Mouse (Mus musculus): ENCODE results near the gene Mrps10. TPM values are rescaled to one million over a fixed set of nuclear protein-coding genes. Genes with fewer than 3 reads are reported as not detected.
A peak's percentile ranks its signal among the peaks of the same experiment; 100 is the strongest.

The Mrps10 gene
- polyA plus RNA-seq (2014; fragmentation: Nextera tagmentation; extraction: Ambion mirVana) = 76.0 and 78.8 TPM in 2 replicates

DNA sequence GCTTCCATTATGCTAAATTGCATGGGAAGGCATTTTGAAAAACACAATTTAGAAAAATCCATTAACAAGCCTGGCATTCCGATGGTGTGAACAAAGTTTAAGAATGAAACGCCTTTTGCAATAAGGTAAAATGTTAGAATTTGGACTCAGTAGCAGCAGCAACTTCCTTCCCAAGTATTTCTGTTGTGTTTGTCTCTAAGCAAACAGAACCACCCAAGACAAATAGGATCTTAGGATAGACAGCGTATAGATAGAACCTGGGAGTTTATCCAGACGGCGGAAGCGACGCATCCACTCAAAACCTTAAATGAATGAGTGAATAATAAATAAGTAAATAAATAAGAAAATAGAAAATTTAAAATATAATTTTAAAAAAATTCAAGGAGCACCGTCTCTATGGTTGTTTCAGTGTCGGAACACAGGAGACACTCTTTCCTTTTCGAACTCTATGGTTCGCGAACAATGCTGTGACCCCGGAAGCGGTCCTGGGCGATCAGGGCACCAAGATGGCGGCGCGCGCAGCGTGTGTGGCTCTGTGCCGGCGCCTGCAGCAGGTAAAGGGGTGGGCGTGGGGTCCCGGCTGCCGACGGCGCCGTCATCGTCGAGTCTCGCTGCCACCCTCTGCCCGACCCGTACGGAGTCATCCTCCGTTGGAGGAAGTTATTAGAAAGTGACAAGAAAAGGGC is at the start of gene Mrps10:
Gene Mrps10, plus strand, starts transcription at position 487 of the 686 bp plus-strand sequence.
- WGBS = 4% methylated on average over 35 of the region's 35 CpGs
- ATAC-seq (ENCODE audit: insufficient read depth, low FRiP score, low TSS enrichment) (peak; percentile 90), DNase-seq (ENCODE audit: low spot score) (peak; percentile 89)
- H3K27me3 ChIP-seq (ENCODE audit: control insufficient read depth, insufficient read depth, low read length) = no peaks in the 10 kb centered on the region
- H3K4me1 ChIP-seq (ENCODE audit: control insufficient read depth, insufficient read depth, low read length) = no peaks in the 10 kb centered on the region
- H3K4me3 ChIP-seq (ENCODE audit: low read depth, low read length) = peak within 1 kb of the TSS; percentile 77
- H3K27ac ChIP-seq (ENCODE audit: low read depth, low read length) = peak within 1 kb of the TSS; percentile 63; the same call in 1 of the 2 replicates
- no peaks in the 10 kb centered on the region for H3K9me3 ChIP-seq (ENCODE audit: control insufficient read depth, low read length)
- peak within 1 kb of the TSS; percentile 77 for H3K4me2 ChIP-seq (ENCODE audit: low read depth)
- peaks cover 3% of the 10 kb centered on the region; the same call in 1 of the 2 replicates for H3K36me3 ChIP-seq (ENCODE audit: control insufficient read depth, insufficient read depth, low read length)
- peak within 1 kb of the TSS; percentile 75 for H3K9ac ChIP-seq (ENCODE audit: low read length)

DNA sequence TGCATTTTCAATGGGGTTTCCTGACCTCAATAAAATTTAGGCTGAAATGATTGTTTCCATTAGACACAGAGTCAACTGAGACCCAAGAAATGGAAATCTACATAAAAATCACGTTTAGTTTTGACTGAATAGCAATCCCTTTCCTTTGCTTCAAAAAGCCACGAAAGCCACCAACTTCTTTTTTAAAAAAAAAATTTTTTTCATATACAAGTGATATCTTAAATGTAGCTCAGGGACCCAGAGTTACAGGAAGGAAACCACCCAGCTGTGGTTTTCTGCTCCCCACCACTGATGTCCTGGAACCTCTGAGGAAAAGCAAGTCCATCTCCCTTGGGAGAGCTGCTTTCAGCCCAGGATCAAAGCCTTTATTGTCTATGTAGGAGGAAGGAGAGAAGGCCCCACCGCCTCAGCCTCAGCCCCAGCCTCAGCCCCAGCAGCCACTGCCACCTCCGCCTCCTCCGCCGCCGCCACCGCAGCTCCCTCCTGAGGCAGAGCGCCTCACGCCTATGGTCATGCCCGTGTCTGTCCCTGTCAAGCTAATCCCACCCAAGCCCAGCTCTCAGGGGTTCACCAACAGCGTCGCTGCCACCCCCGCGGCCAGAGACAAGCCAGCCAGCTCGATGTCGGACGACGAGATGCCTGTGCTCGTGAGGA is 49.6 kb upstream of the Mrps10 start:
- DNase-seq (ENCODE audit: low spot score) (no peak), ATAC-seq (ENCODE audit: insufficient read depth, low FRiP score, low TSS enrichment) (no peak)
- Histone ChIP-seq H3K27ac (ENCODE audit: low read depth, low read length) (no peak overlapping the region), H3K36me3 (ENCODE audit: control insufficient read depth, insufficient read depth, low read length) (peaks cover 2% of the 10 kb centered on the region; the same call in 1 of the 2 replicates), H3K9me3 (ENCODE audit: control insufficient read depth, low read length) (no peaks in the 10 kb centered on the region), H3K4me3 (ENCODE audit: low read depth, low read length) (no peak overlapping the region), H3K27me3 (ENCODE audit: control insufficient read depth, insufficient read depth, low read length) (no peaks in the 10 kb centered on the region), H3K4me1 (ENCODE audit: control insufficient read depth, insufficient read depth, low read length) (no peaks in the 10 kb centered on the region), H3K9ac (ENCODE audit: low read length) (no peak overlapping the region), H3K4me2 (ENCODE audit: low read depth) (no peak overlapping the region)
- WGBS = 81% methylated on average over 19 of the region's 20 CpGs

DNA sequence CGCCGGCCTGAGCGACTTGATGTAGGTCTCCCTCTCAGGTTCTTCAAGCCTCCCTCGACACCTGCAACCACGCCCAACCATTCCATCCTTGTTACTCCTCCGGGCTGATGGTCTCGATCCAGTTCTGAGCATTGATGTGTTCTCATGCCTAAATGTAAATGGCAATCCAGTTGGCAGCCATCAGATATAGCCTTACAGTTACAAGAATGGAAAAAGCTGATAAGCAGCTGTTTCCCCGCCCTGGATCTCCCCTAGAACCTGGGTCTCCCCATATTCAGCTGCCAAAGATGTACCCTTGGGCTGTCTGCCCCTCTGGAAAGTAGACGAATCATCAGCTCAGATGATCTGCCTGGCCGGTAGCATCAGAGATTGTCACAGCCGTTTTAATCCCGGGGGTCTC is 48.9 kb upstream of the Mrps10 start:
- Histone ChIP-seq H3K9ac (ENCODE audit: low read length) (no peak overlapping the region), H3K9me3 (ENCODE audit: control insufficient read depth, low read length) (no peaks in the 10 kb centered on the region), H3K4me2 (ENCODE audit: low read depth) (no peak overlapping the region), H3K27ac (ENCODE audit: low read depth, low read length) (no peak overlapping the region), H3K36me3 (ENCODE audit: control insufficient read depth, insufficient read depth, low read length) (peaks cover 2% of the 10 kb centered on the region; the same call in 1 of the 2 replicates), H3K27me3 (ENCODE audit: control insufficient read depth, insufficient read depth, low read length) (no peaks in the 10 kb centered on the region), H3K4me1 (ENCODE audit: control insufficient read depth, insufficient read depth, low read length) (no peaks in the 10 kb centered on the region), H3K4me3 (ENCODE audit: low read depth, low read length) (no peak overlapping the region)
- 95% methylated on average over 12 of the region's 12 CpGs for WGBS
- no peak for ATAC-seq (ENCODE audit: insufficient read depth, low FRiP score, low TSS enrichment)
- DNase-seq (ENCODE audit: low spot score) = no peak

DNA sequence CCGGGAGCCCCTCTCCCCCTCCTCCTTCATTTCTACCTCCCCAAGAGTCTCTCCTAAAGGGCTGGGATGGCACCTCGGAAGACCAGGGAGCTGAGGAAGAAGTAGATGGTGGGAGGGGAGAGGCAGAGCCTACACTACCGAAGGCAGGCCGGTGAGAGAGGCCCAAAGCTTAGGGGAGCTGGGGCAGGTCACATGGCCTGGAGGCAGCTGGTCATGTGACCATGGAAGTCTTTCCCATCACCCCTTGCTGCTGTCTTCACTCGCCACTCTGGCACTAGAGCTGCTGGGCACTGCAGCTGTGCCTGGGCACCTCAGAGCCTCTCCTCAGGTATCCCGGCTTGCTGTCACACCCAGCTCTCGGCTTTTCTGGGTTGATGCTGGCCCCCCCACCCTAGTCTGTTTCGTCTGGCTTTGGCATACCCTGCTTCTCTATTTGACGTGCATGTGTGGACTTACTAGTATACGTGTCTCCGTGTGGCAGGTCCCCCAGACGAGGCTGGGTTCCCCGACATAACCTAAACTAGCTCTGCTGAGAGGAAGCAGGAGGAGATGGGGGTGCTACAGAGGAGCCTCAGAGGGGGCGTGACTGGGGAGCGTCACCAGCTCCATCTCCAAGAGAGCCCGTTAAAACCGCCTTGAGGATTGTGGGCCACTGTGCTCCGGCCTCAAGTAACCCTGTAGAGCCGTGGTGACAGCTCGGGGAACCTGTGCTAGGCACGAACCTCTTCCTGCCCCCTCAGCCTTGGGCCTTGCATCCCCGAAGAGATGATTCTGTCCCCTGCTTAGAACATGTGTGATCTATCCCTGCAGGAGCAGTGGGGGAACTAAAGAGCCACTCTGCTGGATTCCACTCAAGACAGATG is 46.3 kb upstream of the Mrps10 start:
- H3K27ac ChIP-seq (ENCODE audit: low read depth, low read length) = no peak overlapping the region
- no peaks in the 10 kb centered on the region for H3K4me1 ChIP-seq (ENCODE audit: control insufficient read depth, insufficient read depth, low read length)
- H3K36me3 ChIP-seq (ENCODE audit: control insufficient read depth, insufficient read depth, low read length) = no peaks in the 10 kb centered on the region; the same call in 1 of the 2 replicates
- no peak for ATAC-seq (ENCODE audit: insufficient read depth, low FRiP score, low TSS enrichment)
- WGBS = 81% methylated on average over 22 of the region's 22 CpGs
- no peak overlapping the region for H3K4me2 ChIP-seq (ENCODE audit: low read depth)
- H3K4me3 ChIP-seq (ENCODE audit: low read depth, low read length) = no peak overlapping the region
- no peaks in the 10 kb centered on the region for H3K9me3 ChIP-seq (ENCODE audit: control insufficient read depth, low read length)
- H3K27me3 ChIP-seq (ENCODE audit: control insufficient read depth, insufficient read depth, low read length) = no peaks in the 10 kb centered on the region
- no peak for DNase-seq (ENCODE audit: low spot score)
- no peak overlapping the region for H3K9ac ChIP-seq (ENCODE audit: low read length)

DNA sequence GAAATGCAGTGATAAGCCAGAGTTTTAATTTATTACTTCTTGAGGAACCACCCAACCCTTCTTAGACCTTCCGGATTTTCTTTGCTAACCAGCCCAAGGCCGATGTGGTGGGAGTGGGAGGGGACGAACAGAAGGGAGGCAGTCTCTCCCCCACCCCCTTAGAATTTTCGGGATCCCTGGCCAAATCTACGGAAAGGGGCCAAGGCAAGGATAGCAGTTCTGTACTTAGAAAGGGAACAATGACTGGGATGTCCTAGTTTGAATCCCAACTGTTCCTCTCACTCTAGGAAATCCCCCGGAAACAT is 45.7 kb upstream of the Mrps10 start:
- no peaks in the 10 kb centered on the region for H3K9me3 ChIP-seq (ENCODE audit: control insufficient read depth, low read length)
- no peaks in the 10 kb centered on the region; the same call in none of the 2 replicates for H3K36me3 ChIP-seq (ENCODE audit: control insufficient read depth, insufficient read depth, low read length)
- WGBS = 91% methylated on average over 6 of the region's 6 CpGs
- no peak overlapping the region for H3K4me2 ChIP-seq (ENCODE audit: low read depth)
- no peak overlapping the region for H3K9ac ChIP-seq (ENCODE audit: low read length)
- H3K27me3 ChIP-seq (ENCODE audit: control insufficient read depth, insufficient read depth, low read length) = no peaks in the 10 kb centered on the region
- H3K4me1 ChIP-seq (ENCODE audit: control insufficient read depth, insufficient read depth, low read length) = no peaks in the 10 kb centered on the region
- H3K4me3 ChIP-seq (ENCODE audit: low read depth, low read length) = no peak overlapping the region
- H3K27ac ChIP-seq (ENCODE audit: low read depth, low read length) = no peak overlapping the region
- ATAC-seq (ENCODE audit: insufficient read depth, low FRiP score, low TSS enrichment) (no peak), DNase-seq (ENCODE audit: low spot score) (no peak)

DNA sequence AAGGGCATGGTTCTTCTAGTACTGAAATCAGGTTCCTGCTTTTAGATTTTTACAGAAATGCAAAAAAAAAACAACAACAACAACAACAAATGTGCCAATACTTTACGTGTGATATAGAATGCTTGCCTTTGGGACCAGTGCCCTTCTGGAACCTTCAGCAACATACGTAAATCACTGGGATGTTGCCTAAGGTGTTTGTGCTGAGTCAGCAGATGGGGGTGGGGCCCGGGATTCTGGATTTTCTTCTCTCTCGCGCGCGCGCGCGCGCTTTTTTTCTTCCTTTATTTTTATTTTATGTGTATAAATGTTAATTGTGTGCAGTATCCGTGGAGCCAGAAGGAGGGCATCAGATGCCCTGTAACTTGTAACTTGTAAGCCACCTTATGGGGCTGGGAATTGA is 41.1 kb upstream of the Mrps10 start:
- DNase-seq (ENCODE audit: low spot score) = no peak
- H3K4me1 ChIP-seq (ENCODE audit: control insufficient read depth, insufficient read depth, low read length) = no peaks in the 10 kb centered on the region
- H3K9ac ChIP-seq (ENCODE audit: low read length) = no peak overlapping the region
- no peaks in the 10 kb centered on the region for H3K9me3 ChIP-seq (ENCODE audit: control insufficient read depth, low read length)
- H3K36me3 ChIP-seq (ENCODE audit: control insufficient read depth, insufficient read depth, low read length) = peaks cover 2% of the 10 kb centered on the region
- 93% methylated on average over 12 of the region's 12 CpGs for WGBS
- H3K4me2 ChIP-seq (ENCODE audit: low read depth) = no peak overlapping the region
- H3K27me3 ChIP-seq (ENCODE audit: control insufficient read depth, insufficient read depth, low read length) = no peaks in the 10 kb centered on the region
- H3K27ac ChIP-seq (ENCODE audit: low read depth, low read length) = no peak overlapping the region
- no peak overlapping the region for H3K4me3 ChIP-seq (ENCODE audit: low read depth, low read length)
- no peak for ATAC-seq (ENCODE audit: insufficient read depth, low FRiP score, low TSS enrichment)

DNA sequence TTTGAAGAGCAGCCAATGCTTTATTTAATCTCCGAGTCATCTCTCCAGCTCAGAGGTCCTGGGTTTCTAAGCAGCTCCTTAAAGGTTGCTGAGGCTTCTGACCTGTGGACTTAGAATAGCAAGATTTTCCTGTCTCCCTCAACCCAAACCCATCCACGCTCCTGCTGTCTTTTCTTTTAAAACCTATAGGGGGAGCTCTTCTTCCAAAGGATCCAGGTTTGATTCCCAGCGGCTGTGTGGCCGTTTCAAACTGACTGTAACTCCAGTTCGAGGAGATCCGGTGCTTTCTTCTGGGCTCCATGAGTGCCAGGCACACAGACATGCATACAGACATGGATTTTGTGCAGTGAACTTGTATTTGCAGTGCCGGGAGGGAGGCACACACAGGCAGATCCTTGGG is 40.7 kb upstream of the Mrps10 start:
- ATAC-seq (ENCODE audit: insufficient read depth, low FRiP score, low TSS enrichment) (no peak), DNase-seq (ENCODE audit: low spot score) (no peak)
- H3K36me3 ChIP-seq (ENCODE audit: control insufficient read depth, insufficient read depth, low read length) = peaks cover 2% of the 10 kb centered on the region; the same call in 1 of the 2 replicates

DNA sequence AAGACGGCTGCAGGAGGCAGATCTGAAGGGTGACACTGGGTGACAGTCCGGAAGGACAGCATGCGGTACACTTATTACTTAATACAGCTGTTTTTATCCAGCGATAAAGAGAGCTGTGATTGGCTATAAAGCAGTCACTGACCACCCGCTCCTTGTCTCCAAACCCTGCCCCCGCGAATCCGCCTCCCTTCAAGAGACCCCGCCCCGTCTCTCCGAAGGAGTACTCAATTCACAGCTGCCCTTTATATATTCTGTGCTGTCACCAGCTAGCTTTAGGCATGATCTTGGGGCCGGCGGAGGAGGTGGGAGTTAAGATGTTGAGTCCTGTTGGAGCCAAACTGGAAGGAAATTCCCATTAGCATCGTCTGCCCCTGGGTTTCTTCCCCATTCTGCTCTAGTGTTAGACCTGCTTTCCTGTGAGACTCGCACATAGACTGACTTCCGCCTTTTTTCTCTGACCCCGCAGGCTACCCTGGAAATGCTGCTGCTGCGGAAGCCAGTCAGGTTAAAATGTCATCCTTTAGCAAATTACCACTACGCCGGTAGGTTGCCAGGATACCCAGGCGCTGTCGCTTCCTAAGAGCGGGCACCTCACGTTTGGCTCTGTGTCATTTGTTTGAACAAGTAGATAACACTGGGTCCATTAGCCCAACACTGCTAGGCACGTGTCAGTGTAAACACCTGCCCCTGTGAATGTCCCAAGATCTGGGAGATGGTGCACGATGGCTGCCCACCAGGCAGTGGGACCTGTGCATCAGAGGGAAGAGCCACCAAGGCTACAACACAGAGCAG is 39.9 kb upstream of the Mrps10 start:
- Histone ChIP-seq H3K4me3 (ENCODE audit: low read depth, low read length) (no peak overlapping the region), H3K27ac (ENCODE audit: low read depth, low read length) (no peak overlapping the region), H3K4me1 (ENCODE audit: control insufficient read depth, insufficient read depth, low read length) (no peaks in the 10 kb centered on the region), H3K27me3 (ENCODE audit: control insufficient read depth, insufficient read depth, low read length) (no peaks in the 10 kb centered on the region), H3K9me3 (ENCODE audit: control insufficient read depth, low read length) (no peaks in the 10 kb centered on the region), H3K4me2 (ENCODE audit: low read depth) (no peak overlapping the region), H3K36me3 (ENCODE audit: control insufficient read depth, insufficient read depth, low read length) (peaks cover 2% of the 10 kb centered on the region; the same call in 1 of the 2 replicates), H3K9ac (ENCODE audit: low read length) (no peak overlapping the region)
- ATAC-seq (ENCODE audit: insufficient read depth, low FRiP score, low TSS enrichment) (no peak), DNase-seq (ENCODE audit: low spot score) (no peak)
- 93% methylated on average over 26 of the region's 26 CpGs for WGBS

More for the DNA sequence above, 40.7 kb upstream of the Mrps10 start:
- Histone ChIP-seq H3K4me3 (ENCODE audit: low read depth, low read length) (no peak overlapping the region), H3K4me2 (ENCODE audit: low read depth) (no peak overlapping the region), H3K9me3 (ENCODE audit: control insufficient read depth, low read length) (no peaks in the 10 kb centered on the region), H3K9ac (ENCODE audit: low read length) (no peak overlapping the region), H3K27me3 (ENCODE audit: control insufficient read depth, insufficient read depth, low read length) (no peaks in the 10 kb centered on the region), H3K27ac (ENCODE audit: low read depth, low read length) (no peak overlapping the region), H3K4me1 (ENCODE audit: control insufficient read depth, insufficient read depth, low read length) (no peaks in the 10 kb centered on the region)
- WGBS = 75% methylated on average over 7 of the region's 7 CpGs

Measured in neural tube, embryonic 11.5 days (tissue).